Mouse (Mus musculus): ENCODE results near the gene Smg7.
"Not testable (repeated sequence)": the region's sequence is repeated elsewhere in the genome, so short reads cannot be mapped to it uniquely, and the experiment has no call there.

The Smg7 gene

GRCm38 (mm10) chr1:152901765-152902664 lies at the start of gene Smg7:
TSS of gene Smg7 (minus strand) at chr1:152902646.
- DNase-seq = peak; percentile 79

- no peak for DNase-seq
Observed at GRCm38 (mm10) chr1:152942977-152943376, 40.5 kb upstream of the Smg7 start.

- no peak for DNase-seq
Observed at GRCm38 (mm10) chr1:152936365-152936764, 33.9 kb upstream of the Smg7 start.

GRCm38 (mm10) chr1:152935476-152935875 lies 33.0 kb upstream of the Smg7 start:
- no peak for DNase-seq

GRCm38 (mm10) chr1:152933962-152934361 lies 31.5 kb upstream of the Smg7 start:
- DNase-seq = no peak

GRCm38 (mm10) chr1:152921786-152922185 lies 19.3 kb upstream of the Smg7 start:
- DNase-seq = no peak

- no peak for DNase-seq
Observed at GRCm38 (mm10) chr1:152917626-152918025, 15.2 kb upstream of the Smg7 start.

GRCm38 (mm10) chr1:152916936-152917335 lies 14.5 kb upstream of the Smg7 start:
- no peak for DNase-seq

- no peak for DNase-seq
Observed at GRCm38 (mm10) chr1:152915766-152916165, 13.3 kb upstream of the Smg7 start.

GRCm38 (mm10) chr1:152913483-152914460 lies 11.3 kb upstream of the Smg7 start:
- no peak for DNase-seq

GRCm38 (mm10) chr1:152904469-152904868 lies 2.0 kb upstream of the Smg7 start:
- DNase-seq = peak; percentile 85

- no peak for DNase-seq
Observed at GRCm38 (mm10) chr1:152903591-152904135, 1.2 kb upstream of the Smg7 start.

- peak; percentile 97 for DNase-seq
Observed at GRCm38 (mm10) chr1:152902665-152903516, 445 bp upstream of the Smg7 start.

GRCm38 (mm10) chr1:152901419-152901764 lies 1.1 kb downstream of the Smg7 start:
- no peak for DNase-seq

- DNase-seq = not testable (repeated sequence)
Observed at GRCm38 (mm10) chr1:152888086-152888485, 14.4 kb downstream of the Smg7 start.

- DNase-seq = peak; percentile 40
Observed at GRCm38 (mm10) chr1:152871031-152871430, 31.4 kb downstream of the Smg7 start.

GRCm38 (mm10) chr1:152869901-152870300 lies 32.5 kb downstream of the Smg7 start:
- peak; percentile 23 for DNase-seq

- DNase-seq = no peak
Observed at GRCm38 (mm10) chr1:152846856-152847255, 55.6 kb downstream of the Smg7 start.

GRCm38 (mm10) chr1:152845211-152845730 lies 57.2 kb downstream of the Smg7 start:
- no peak for DNase-seq

- DNase-seq = no peak
Observed at GRCm38 (mm10) chr1:152844634-152845033, 57.8 kb downstream of the Smg7 start.

GRCm38 (mm10) chr1:152841057-152841456 lies 61.4 kb downstream of the Smg7 start:
- no peak for DNase-seq

GRCm38 (mm10) chr1:152840343-152840742 lies 62.1 kb downstream of the Smg7 start:
- no peak for DNase-seq

Measured in kidney, adult 18-20 months (tissue).